Comparison of ENCODE assay signal across 26 mouse cellular contexts in the genomic region with DNA sequence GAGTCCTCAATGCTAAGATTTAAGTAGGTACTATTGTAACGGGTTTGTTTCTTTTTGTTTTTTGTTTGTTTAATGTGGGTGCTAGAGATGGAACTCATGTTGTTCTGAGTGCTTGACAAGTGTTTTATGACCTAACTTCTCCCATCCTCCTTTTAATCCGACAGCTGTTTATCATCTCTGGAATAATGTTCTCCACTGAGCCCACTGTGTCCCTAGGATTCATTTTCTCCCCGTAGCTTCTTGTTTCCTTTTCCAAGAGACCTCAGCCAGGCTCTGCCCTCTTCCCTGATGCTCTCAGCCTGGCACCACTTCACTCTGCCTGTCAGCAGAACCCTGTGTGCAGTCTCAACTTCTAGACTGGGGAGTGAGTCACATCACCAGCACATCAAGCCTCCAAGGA.
DNase-seq lines count a peak whose midpoint lies in the region; ATAC-seq and TF ChIP-seq lines count a peak whose summit lies in the region.
"Had no signal": no experiment of that assay in that cellular context is flagged by ENCODE, and none has a peak within 500 bp of the region (broad histone marks: within the 10 kb centered on the region; RNA-seq: fewer than 3 reads in every experiment).

No protein-coding gene starts in this region.

- no peak overlapping the region for H3K27ac ChIP-seq in kidney, postnatal 0 days
- H3K27ac ChIP-seq in lung, embryonic 16.5 days (ENCODE audit: low read length): peak overlapping the region; percentile 56
- H3K27ac ChIP-seq: forebrain, embryonic 10.5 days; forebrain, embryonic 13.5 days; heart, adult 2 months; heart, embryonic 10.5 days; heart, embryonic 13.5 days; hindbrain, embryonic 12.5 days; hindbrain, embryonic 15.5 days had no signal

- H3K4me3 ChIP-seq in kidney, postnatal 0 days (replicated peaks; ENCODE audit: low read depth, low read length): no peak overlapping the region
- no peak overlapping the region for H3K4me3 ChIP-seq in lung, embryonic 16.5 days (ENCODE audit: low read length)
- no peak overlapping the region for H3K4me3 ChIP-seq in lung, adult 2 months (replicated peaks; ENCODE audit: extremely low read depth, low read depth, low read length)
- H3K4me3 ChIP-seq: forebrain, embryonic 10.5 days; forebrain, embryonic 13.5 days; heart, adult 2 months; heart, embryonic 10.5 days; heart, embryonic 13.5 days; hindbrain, embryonic 12.5 days; hindbrain, embryonic 15.5 days had no signal

- H3K36me3 ChIP-seq in kidney, postnatal 0 days (ENCODE audit: insufficient read depth, low read length): no peaks in the 10 kb centered on the region
- H3K36me3 ChIP-seq in lung, embryonic 16.5 days (ENCODE audit: control insufficient read depth, insufficient read depth, low read length): no peaks in the 10 kb centered on the region
- H3K36me3 ChIP-seq: forebrain, embryonic 10.5 days; G1E; heart, embryonic 10.5 days; heart, embryonic 13.5 days; hindbrain, embryonic 12.5 days; hindbrain, embryonic 15.5 days had no signal

- no peaks in the 10 kb centered on the region for H3K4me1 ChIP-seq in kidney, postnatal 0 days (replicated peaks; ENCODE audit: insufficient read depth, low read length)
- H3K4me1 ChIP-seq in lung, embryonic 16.5 days (replicated peaks; ENCODE audit: control insufficient read depth, insufficient read depth, low read length): 0 out of 2 replicates have a peak, but pooled peaks cover 2% of the 10 kb centered on the region
- peaks cover 6% of the 10 kb centered on the region for H3K4me1 ChIP-seq in lung, adult 2 months (ENCODE audit: control insufficient read depth, insufficient read depth, low read length)
- H3K4me1 ChIP-seq: forebrain, embryonic 10.5 days; forebrain, embryonic 13.5 days; heart, embryonic 10.5 days; heart, embryonic 13.5 days; hindbrain, embryonic 12.5 days; hindbrain, embryonic 15.5 days had no signal

- intact Hi-C loops in heart, postnatal 10 days (cut with DNase I): no loop called here

- H3K27me3 ChIP-seq in kidney, postnatal 0 days (ENCODE audit: insufficient read depth, low read length): no peaks in the 10 kb centered on the region
- no peaks in the 10 kb centered on the region for H3K27me3 ChIP-seq in lung, embryonic 16.5 days (ENCODE audit: control insufficient read depth, insufficient read depth, low read depth, low read length)
- H3K27me3 ChIP-seq: CH12.LX; forebrain, embryonic 13.5 days; heart, embryonic 13.5 days; hindbrain, embryonic 12.5 days; hindbrain, embryonic 15.5 days; Patski had no signal

- no peak for TF ChIP-seq CTCF in kidney, postnatal 0 days (IDR thresholded peaks at IDR 0.05; ENCODE audit: low read depth)
- no peak for TF ChIP-seq CTCF in lung, adult 2 months (IDR thresholded peaks at IDR 0.05; ENCODE audit: insufficient read depth, low read length)

- no peak for TF ChIP-seq POLR2A in lung, adult 2 months (IDR thresholded peaks at IDR 0.05; ENCODE audit: borderline replicate concordance, extremely low read depth, low read depth, low read length)

- WGBS in kidney, postnatal 0 days: 31% methylated on average over 3 of the region's 3 CpGs
- 34% methylated on average over 3 of the region's 3 CpGs for WGBS in lung, embryonic 16.5 days
- 34% methylated on average over 3 of the region's 3 CpGs for WGBS in lung, adult 2 months

- no peaks in the 10 kb centered on the region for H3K9me3 ChIP-seq in kidney, postnatal 0 days (replicated peaks; ENCODE audit: low read length)
- no peaks in the 10 kb centered on the region for H3K9me3 ChIP-seq in lung, embryonic 16.5 days (ENCODE audit: control insufficient read depth, low read length)
- H3K9me3 ChIP-seq: forebrain, embryonic 10.5 days; forebrain, embryonic 13.5 days; G1E; heart, embryonic 10.5 days; heart, embryonic 13.5 days; hindbrain, embryonic 12.5 days; hindbrain, embryonic 15.5 days had no signal

- no peak overlapping the region for H3K9ac ChIP-seq in kidney, postnatal 0 days (ENCODE audit: low read depth, low read length)
- H3K9ac ChIP-seq in lung, embryonic 16.5 days (ENCODE audit: low read length): no peak overlapping the region
- H3K9ac ChIP-seq: forebrain, embryonic 13.5 days; heart, embryonic 13.5 days; hindbrain, embryonic 12.5 days; hindbrain, embryonic 15.5 days had no signal

- DNase-seq in kidney, postnatal 0 days (ENCODE audit: low spot score): peak; percentile 31
- no peak for DNase-seq in kidney, postnatal 4 days
- DNase-seq in lung, adult 2 months: no peak
- peak; percentile 20 for DNase-seq in lung, postnatal 10 days
- DNase-seq in heart, postnatal 10 days: no peak
- no peak for DNase-seq in T-cell, adult 2 months (ENCODE audit: low spot score)
- DNase-seq: adrenal gland, adult 2 months; adrenal gland, postnatal 14 days; B cell, adult 2 months; cerebellum, adult 18-20 months; cerebellum, adult 9-10 months; cerebellum, postnatal 14 days; gastrocnemius, postnatal 10 days; gastrocnemius, postnatal 36 days; heart, adult 2 months had no signal

- no peak for ATAC-seq in kidney, postnatal 0 days (replicated peaks; ENCODE audit: low FRiP score, low read depth)
- peak; percentile 83 for ATAC-seq in lung, embryonic 16.5 days (ENCODE audit: low read depth)
- ATAC-seq: forebrain, embryonic 13.5 days; forebrain, embryonic 16.5 days; Patski had no signal

- H3K4me2 ChIP-seq in kidney, postnatal 0 days (ENCODE audit: low read length): no peak overlapping the region
- peak overlapping the region; percentile 2; the same call in 1 of the 2 replicates for H3K4me2 ChIP-seq in lung, embryonic 16.5 days (ENCODE audit: low read depth, low read length)
- H3K4me2 ChIP-seq: forebrain, embryonic 13.5 days; heart, embryonic 13.5 days; hindbrain, embryonic 12.5 days; hindbrain, embryonic 15.5 days had no signal

Comparison
In these comparisons a context has a peak if more than half of its experiments do, and no peak if none do; other contexts are left out.
1. DNase-seq: peak in kidney, postnatal 0 days (single experiment) and lung, postnatal 10 days (single experiment); none in kidney, postnatal 4 days (0 of 2), lung, adult 2 months (single experiment), heart, postnatal 10 days (0 of 2) and T-cell, adult 2 months (single experiment).